Mouse (Mus musculus) liver, embryonic 12.5 days (tissue): ENCODE measurements around the gene Wdr59. TPM values are rescaled to one million over a fixed set of nuclear protein-coding genes. Genes with fewer than 3 reads are reported as not detected.

Source experiments
- ATAC-seq: fragments of 200-750 bp; cut with Nextera tagmentation; 2 replicates; pipeline ENCODE4 v1.8.0; 2017; ENCODE audit warnings: moderate number of reproducible peaks, mild to moderate bottlenecking, moderate library complexity
- H3K27ac ChIP-seq: fragments of 300-500 bp; sonication (generic); 2 replicates; pipeline ENCODE4 v1.5.1; 2016; ENCODE audit warnings: mild to moderate bottlenecking
- H3K27me3 ChIP-seq: fragments of 300-500 bp; sonication (generic); replicated peaks from 2 replicates; pipeline ENCODE4 v1.6.1; 2016; ENCODE audit warnings: mild to moderate bottlenecking, moderate library complexity
- H3K36me3 ChIP-seq: fragments of 300-500 bp; sonication (generic); 2 replicates; pipeline ENCODE4 v1.6.1; 2016; ENCODE audit warnings: mild to moderate bottlenecking, moderate library complexity
- H3K4me1 ChIP-seq: fragments of 300-500 bp; sonication (generic); 2 replicates; pipeline ENCODE4 v1.6.1; 2016
- H3K4me2 ChIP-seq: fragments of 300-500 bp; sonication (generic); 2 replicates; pipeline ENCODE4 v1.6.1; 2016; ENCODE audit warnings: mild to moderate bottlenecking, moderate library complexity
- H3K4me3 ChIP-seq: fragments of 300-500 bp; sonication (generic); 2 replicates; pipeline ENCODE4 v1.5.1; 2016; ENCODE audit warnings: mild to moderate bottlenecking, moderate library complexity
- H3K9ac ChIP-seq: fragments of 300-500 bp; sonication (generic); 2 replicates; pipeline ENCODE4 v1.6.1; 2016; ENCODE audit warnings: mild to moderate bottlenecking, moderate library complexity
- H3K9me3 ChIP-seq: fragments of 300-500 bp; sonication (generic); replicated peaks from 2 replicates; pipeline ENCODE4 v1.6.1; 2016; ENCODE audit warnings: mild to moderate bottlenecking, moderate library complexity
- WGBS: fragments of 180-500 bp; shearing (Covaris S2); methylation state at CpG from one replicate; pipeline ENCODE4 v1.1.7; 2016; ENCODE audit not compliant: insufficient replicate concordance; 5-methylcytosine and 5-hydroxymethylcytosine counted together
- polyA plus RNA-seq: library from polyadenylated mRNA; unstranded; fragments of >200 nt; fragmentation: Nextera tagmentation; extraction: Ambion mirVana; gene quantifications from 2 replicates; pipeline ENCODE4 v1.2.1, GENCODE M21; 2016

The Wdr59 gene
- polyA plus RNA-seq, 1 experiment from 2014 or later: 3.1 TPM

- H3K36me3 ChIP-seq: 0 out of 2 replicates have a peak, but pooled peaks cover 3% of the 10 kb centered on the region
- H3K9ac ChIP-seq: peak overlapping the region; percentile 85
- no peaks in the 10 kb centered on the region for H3K27me3 ChIP-seq
- peak overlapping the region; percentile 99 for H3K4me2 ChIP-seq
- H3K27ac ChIP-seq: peak overlapping the region; percentile 82
- H3K4me3 ChIP-seq: peak overlapping the region; percentile 78
- ATAC-seq: peak; percentile 58
- H3K4me1 ChIP-seq: peaks cover 50% of the 10 kb centered on the region
- H3K9me3 ChIP-seq: no peaks in the 10 kb centered on the region
- WGBS: under 1% methylated on average over 64 of the region's 64 CpGs
These were observed 15.3 kb upstream of the Wdr59 start for GRCm38 (mm10) chr8:111536978-111537764.

DNA sequence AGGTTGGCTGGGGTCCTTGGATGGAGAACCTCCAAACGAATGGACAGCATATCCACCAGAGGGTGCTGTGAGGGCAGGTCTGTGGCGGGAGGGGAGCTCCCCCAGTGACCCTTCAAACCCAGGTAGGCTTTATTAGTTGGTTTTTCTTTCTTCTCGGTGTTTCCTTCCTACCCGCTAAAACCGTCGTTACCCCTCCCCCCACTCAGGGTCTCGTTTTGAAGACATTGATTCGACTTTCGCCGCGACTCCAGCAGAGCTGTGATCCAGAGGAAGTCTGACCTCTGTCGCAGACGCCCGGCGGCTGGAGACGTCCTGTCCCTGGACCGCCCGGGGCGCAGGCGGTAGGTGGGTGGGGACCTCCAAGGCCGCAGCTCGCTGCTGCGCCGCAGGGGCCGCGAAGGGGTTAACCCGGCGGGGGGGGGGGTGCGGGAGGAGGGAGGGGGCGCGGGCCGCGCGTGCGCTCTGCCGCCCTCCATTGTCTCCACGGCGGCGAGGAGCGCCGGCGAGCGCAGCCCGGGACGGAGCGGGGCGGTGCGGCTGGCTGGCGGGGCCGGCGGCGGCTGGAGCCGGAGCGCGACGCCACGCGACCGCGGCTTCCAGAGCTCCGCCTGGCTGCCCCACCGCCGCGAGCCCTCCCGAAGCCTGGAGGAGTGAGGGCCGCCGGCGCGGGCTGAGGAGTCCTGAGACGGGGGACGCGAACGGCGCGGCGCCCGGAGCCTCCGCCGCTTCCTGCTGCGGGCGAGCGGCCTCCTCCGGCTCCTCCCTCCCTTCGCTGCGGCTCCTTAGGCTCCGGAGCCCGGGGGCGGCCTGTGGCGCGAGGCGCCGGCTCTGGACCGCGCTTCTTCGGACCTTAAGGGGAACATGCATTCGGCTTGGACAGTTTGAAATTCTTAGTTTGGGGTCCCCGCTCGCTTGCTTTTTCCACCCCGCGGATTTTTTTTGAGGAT lies 14.4 kb upstream of the Wdr59 start, which contains the start of gene Znrf1:
Znrf1 (plus strand) TSS at position 67 of the 947 bp plus-strand sequence.
- H3K9ac ChIP-seq: peak within 1 kb of the TSS; percentile 85
- H3K27me3 ChIP-seq: no peaks in the 10 kb centered on the region
- peaks cover 43% of the 10 kb centered on the region for H3K4me1 ChIP-seq
- WGBS: under 1% methylated on average over 66 of the region's 100 CpGs
- H3K36me3 ChIP-seq: no peaks in the 10 kb centered on the region
- peak; percentile 84 for ATAC-seq
- H3K4me2 ChIP-seq: peak within 1 kb of the TSS; percentile 99
- no peaks in the 10 kb centered on the region for H3K9me3 ChIP-seq
- peak within 1 kb of the TSS; percentile 82 for H3K27ac ChIP-seq
- H3K4me3 ChIP-seq: peak within 1 kb of the TSS; percentile 78

GRCm38 (mm10) chr8:111535491-111535890 lies 13.6 kb upstream of the Wdr59 start:
- 55% methylated on average over 5 of the region's 5 CpGs for WGBS
- Histone ChIP-seq H3K9me3 (no peaks in the 10 kb centered on the region), H3K36me3 (no peaks in the 10 kb centered on the region)

DNA sequence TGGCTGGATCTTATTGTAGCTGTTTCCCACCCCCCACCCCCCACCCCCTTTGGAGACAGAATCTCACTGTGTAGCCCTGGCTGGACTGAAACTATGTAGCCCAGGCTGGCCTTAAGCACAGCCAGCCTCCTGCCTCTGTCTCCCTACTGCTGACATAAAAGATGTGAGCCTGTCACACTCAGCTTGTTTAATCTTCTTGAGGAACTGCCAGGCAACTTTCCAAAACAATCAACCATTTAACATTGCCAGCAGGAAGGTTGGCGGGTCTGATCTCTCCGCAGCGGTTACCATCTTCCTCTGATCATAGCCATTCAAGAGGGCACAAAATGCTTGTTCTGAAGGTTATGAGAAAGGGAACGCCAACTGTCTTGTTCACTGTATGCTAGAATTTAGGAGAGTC lies 11.6 kb upstream of the Wdr59 start:
- Histone ChIP-seq H3K9ac (no peak overlapping the region), H3K4me1 (peaks cover 17% of the 10 kb centered on the region), H3K27me3 (no peaks in the 10 kb centered on the region), H3K4me2 (no peak overlapping the region), H3K36me3 (no peaks in the 10 kb centered on the region), H3K9me3 (no peaks in the 10 kb centered on the region), H3K27ac (no peak overlapping the region), H3K4me3 (no peak overlapping the region)
- ATAC-seq: no peak
- WGBS: 83% methylated on average over 4 of the region's 4 CpGs

More at GRCm38 (mm10) chr8:111535491-111535890, 13.6 kb upstream of the Wdr59 start:
- Histone ChIP-seq H3K27me3 (no peaks in the 10 kb centered on the region), H3K4me1 (peaks cover 35% of the 10 kb centered on the region), H3K27ac (no peak overlapping the region), H3K4me2 (peak overlapping the region; percentile 99), H3K9ac (no peak overlapping the region), H3K4me3 (no peak overlapping the region)
- no peak for ATAC-seq

DNA sequence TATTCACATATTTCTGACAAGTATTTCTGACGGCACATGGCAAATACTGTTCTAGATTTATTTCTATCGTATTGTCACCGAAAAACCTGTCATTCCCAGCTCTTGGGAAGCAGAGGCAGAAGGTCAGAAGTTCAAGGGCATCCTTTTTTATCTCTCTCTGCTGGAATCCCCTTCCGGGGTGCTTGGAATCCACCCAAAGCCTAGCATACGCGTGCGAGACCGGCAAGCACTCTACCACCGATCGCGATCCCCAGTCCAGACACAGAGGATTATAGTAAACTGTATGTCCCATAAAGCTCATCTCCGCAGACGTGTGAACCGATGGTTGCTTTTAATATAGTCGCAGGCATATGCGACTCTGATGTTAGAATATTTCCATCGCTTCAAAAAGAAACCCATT lies 9.7 kb upstream of the Wdr59 start:
- 79% methylated on average over 17 of the region's 17 CpGs for WGBS

GRCm38 (mm10) chr8:111531191-111531590 lies 9.3 kb upstream of the Wdr59 start:
- H3K9ac ChIP-seq: no peak overlapping the region
- no peaks in the 10 kb centered on the region for H3K9me3 ChIP-seq
- H3K4me3 ChIP-seq: no peak overlapping the region
- 66% methylated on average over 12 of the region's 12 CpGs for WGBS
- H3K36me3 ChIP-seq: no peaks in the 10 kb centered on the region
- ATAC-seq: no peak
- no peak overlapping the region for H3K27ac ChIP-seq
- no peak overlapping the region for H3K4me2 ChIP-seq
- no peaks in the 10 kb centered on the region for H3K4me1 ChIP-seq
- H3K27me3 ChIP-seq: no peaks in the 10 kb centered on the region

More for the DNA sequence above, 9.7 kb upstream of the Wdr59 start:
- ATAC-seq: no peak
- Histone ChIP-seq H3K27ac (no peak overlapping the region), H3K4me2 (no peak overlapping the region), H3K9ac (no peak overlapping the region), H3K9me3 (no peaks in the 10 kb centered on the region), H3K4me3 (no peak overlapping the region), H3K36me3 (no peaks in the 10 kb centered on the region), H3K27me3 (no peaks in the 10 kb centered on the region), H3K4me1 (no peaks in the 10 kb centered on the region)

GRCm38 (mm10) chr8:111528071-111528470 lies 6.2 kb upstream of the Wdr59 start:
- Histone ChIP-seq H3K4me1 (no peaks in the 10 kb centered on the region), H3K9me3 (no peaks in the 10 kb centered on the region), H3K27me3 (no peaks in the 10 kb centered on the region), H3K36me3 (no peaks in the 10 kb centered on the region), H3K27ac (no peak overlapping the region), H3K4me2 (no peak overlapping the region), H3K4me3 (no peak overlapping the region), H3K9ac (no peak overlapping the region)
- no peak for ATAC-seq
- 66% methylated on average over 5 of the region's 5 CpGs for WGBS

- no peaks in the 10 kb centered on the region for H3K27me3 ChIP-seq
- H3K27ac ChIP-seq: no peak overlapping the region
- no peaks in the 10 kb centered on the region for H3K36me3 ChIP-seq
- 45% methylated on average over 8 of the region's 8 CpGs for WGBS
- H3K4me2 ChIP-seq: no peak overlapping the region
- no peaks in the 10 kb centered on the region for H3K9me3 ChIP-seq
- H3K9ac ChIP-seq: no peak overlapping the region
- H3K4me3 ChIP-seq: no peak overlapping the region
- ATAC-seq: no peak
- no peaks in the 10 kb centered on the region for H3K4me1 ChIP-seq
These were observed 5.3 kb upstream of the Wdr59 start for GRCm38 (mm10) chr8:111527149-111527548.

DNA sequence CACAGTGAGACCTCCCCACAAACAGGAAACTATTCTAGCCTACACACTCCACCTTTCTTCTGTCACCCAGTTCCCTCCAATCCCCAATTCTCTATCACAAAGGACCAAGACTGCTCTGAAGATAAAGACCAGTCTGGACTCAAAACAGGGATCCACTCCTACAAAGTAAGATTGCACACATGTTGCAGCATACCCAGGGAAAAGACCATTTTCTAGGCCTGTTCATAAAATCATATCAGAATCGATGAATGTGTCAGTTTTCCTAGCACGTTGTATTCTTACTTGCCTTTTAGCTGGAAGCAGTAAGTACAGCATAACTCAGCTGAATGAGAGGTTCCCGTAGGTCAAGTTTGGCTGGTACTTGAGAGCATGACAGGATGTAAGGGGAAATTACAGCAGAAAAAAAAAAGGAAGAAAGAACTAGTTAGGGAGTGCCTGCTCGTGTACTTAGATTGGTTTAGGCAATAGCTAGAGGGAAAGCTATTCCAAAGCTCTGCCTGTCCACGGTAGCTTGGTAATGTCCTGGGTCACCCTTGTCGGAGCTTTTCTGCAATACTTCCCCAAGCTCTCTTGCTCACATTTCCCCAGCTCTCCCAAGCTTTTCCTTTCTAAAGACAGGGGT lies 4.6 kb upstream of the Wdr59 start:
- H3K27me3 ChIP-seq: no peaks in the 10 kb centered on the region
- WGBS: 46% methylated on average over 6 of the region's 6 CpGs
- no peak overlapping the region for H3K4me2 ChIP-seq
- H3K27ac ChIP-seq: no peak overlapping the region
- no peaks in the 10 kb centered on the region for H3K36me3 ChIP-seq
- H3K4me1 ChIP-seq: peaks cover under 1% of the 10 kb centered on the region; the same call in 1 of the 2 replicates
- no peak overlapping the region for H3K9ac ChIP-seq
- no peak overlapping the region for H3K4me3 ChIP-seq
- no peak for ATAC-seq
- no peaks in the 10 kb centered on the region for H3K9me3 ChIP-seq

GRCm38 (mm10) chr8:111517466-111517865 lies 4.4 kb downstream of the Wdr59 start:
- H3K4me2 ChIP-seq: no peak overlapping the region
- 76% methylated on average over 2 of the region's 2 CpGs for WGBS

DNA sequence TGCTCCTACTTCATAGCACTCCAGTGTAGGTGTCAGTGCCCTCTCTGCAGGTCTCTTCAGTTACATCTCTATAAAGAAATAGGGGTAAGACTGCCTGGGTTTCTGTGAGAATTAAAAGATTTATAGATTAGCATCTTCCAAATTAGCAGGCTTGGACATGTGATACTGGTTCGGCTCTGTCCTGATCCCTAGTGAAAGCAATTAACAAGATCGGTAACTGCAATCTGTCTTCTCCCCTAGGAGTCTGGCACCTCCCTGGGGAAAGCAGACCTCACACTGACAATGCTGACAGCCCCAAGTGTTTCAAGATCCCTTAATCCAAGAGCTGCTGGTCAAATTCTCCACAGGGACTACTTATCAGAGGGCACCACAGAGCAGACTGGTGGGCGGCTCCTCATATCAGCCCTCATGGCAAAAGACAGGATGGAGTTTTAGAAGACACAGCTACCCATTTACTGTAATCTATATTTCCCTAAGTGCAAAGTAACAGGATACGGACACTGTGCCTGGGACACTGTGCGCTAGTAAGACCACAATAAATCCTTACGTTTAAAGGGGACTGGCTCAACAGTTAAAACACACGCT lies 5.3 kb downstream of the Wdr59 start:
- Histone ChIP-seq H3K9ac (no peak overlapping the region), H3K4me3 (no peak overlapping the region), H3K36me3 (peaks cover 22% of the 10 kb centered on the region), H3K4me2 (no peak overlapping the region), H3K27ac (peak overlapping the region; percentile 48; the same call in 1 of the 2 replicates), H3K9me3 (no peaks in the 10 kb centered on the region), H3K4me1 (peaks cover 30% of the 10 kb centered on the region), H3K27me3 (no peaks in the 10 kb centered on the region)
- WGBS: 65% methylated on average over 7 of the region's 7 CpGs
- peak; percentile 85 for ATAC-seq

More at GRCm38 (mm10) chr8:111517466-111517865, 4.4 kb downstream of the Wdr59 start:
- Histone ChIP-seq H3K9me3 (no peaks in the 10 kb centered on the region), H3K4me3 (no peak overlapping the region), H3K36me3 (peaks cover 22% of the 10 kb centered on the region), H3K27me3 (no peaks in the 10 kb centered on the region), H3K4me1 (peaks cover 30% of the 10 kb centered on the region), H3K27ac (peak overlapping the region; percentile 26; the same call in 1 of the 2 replicates), H3K9ac (no peak overlapping the region)
- ATAC-seq: no peak
